Mouse (Mus musculus) macrophage (primary cell): Measurements from ENCODE around the gene Gm5447. TPM values are rescaled to one million over a fixed set of nuclear protein-coding genes. Genes with fewer than 3 reads are reported as not detected.

Source experiments
- H3K27ac ChIP-seq: fragments of 350-480 bp; formaldehyde crosslinking; 2 replicates; pipeline ENCODE4 v1.9.0; 2021
- H3K36me3 ChIP-seq: fragments of 350-480 bp; formaldehyde crosslinking; 2 replicates; pipeline ENCODE4 v1.9.0; 2021; ENCODE audit errors: inconsistent target
- H3K4me3 ChIP-seq: fragments of 350-480 bp; formaldehyde crosslinking; 2 replicates; pipeline ENCODE4 v1.9.0; 2021; ENCODE audit errors: inconsistent target
- H3K79me2 ChIP-seq: fragments of 350-480 bp; formaldehyde crosslinking; 2 replicates; pipeline ENCODE4 v1.9.0; 2021; ENCODE audit errors: inconsistent target
- WGBS: methylation state at CpG from one replicate; pipeline ENCODE4 v1.1.7; 2026; ENCODE audit warnings: inconsistent platforms; ENCODE audit not compliant: missing documents; 5-methylcytosine and 5-hydroxymethylcytosine counted together
- polyA plus RNA-seq: library from polyadenylated mRNA; stranded (reverse); fragments of 250-400 nt; gene quantifications from 3 replicates; pipeline ENCODE4 v1.2.4, GENCODE M21; 2018; ENCODE audit warnings: inconsistent platforms

The Gm5447 gene
- polyA plus RNA-seq, 1 experiment from 2014 or later = not detected

- Histone ChIP-seq H3K79me2 (no peaks in the 10 kb centered on the region), H3K36me3 (no peaks in the 10 kb centered on the region), H3K27ac (no peak overlapping the region), H3K4me3 (no peak overlapping the region)
- 89% methylated on average over 8 of the region's 8 CpGs for WGBS
These were observed 23.7 kb downstream of the Gm5447 start for GRCm38 (mm10) chr13:30997526-30998253.

GRCm38 (mm10) chr13:30999799-31000198, 25.8 kb downstream of the Gm5447 start:
- 90% methylated on average over 5 of the region's 6 CpGs for WGBS
- H3K4me3 ChIP-seq = no peak overlapping the region
- H3K27ac ChIP-seq = no peak overlapping the region
- H3K36me3 ChIP-seq = no peaks in the 10 kb centered on the region
- H3K79me2 ChIP-seq = no peaks in the 10 kb centered on the region

- no peaks in the 10 kb centered on the region for H3K79me2 ChIP-seq
- H3K27ac ChIP-seq = no peak overlapping the region
- H3K4me3 ChIP-seq = no peak overlapping the region
- WGBS = 45% methylated on average over 12 of the region's 12 CpGs
- no peaks in the 10 kb centered on the region for H3K36me3 ChIP-seq
These were observed 30.5 kb downstream of the Gm5447 start for GRCm38 (mm10) chr13:31004458-31004857.

- H3K27ac ChIP-seq = no peak overlapping the region
- H3K79me2 ChIP-seq = no peaks in the 10 kb centered on the region
- 58% methylated on average over 4 of the region's 4 CpGs for WGBS
- H3K4me3 ChIP-seq = no peak overlapping the region
- no peaks in the 10 kb centered on the region for H3K36me3 ChIP-seq
These were observed 31.0 kb downstream of the Gm5447 start for GRCm38 (mm10) chr13:31004995-31005394.

- H3K27ac ChIP-seq = no peak overlapping the region
These were observed 43.5 kb downstream of the Gm5447 start for GRCm38 (mm10) chr13:31017545-31017944.

GRCm38 (mm10) chr13:31021514-31021913, 47.5 kb downstream of the Gm5447 start:
- Histone ChIP-seq H3K79me2 (no peaks in the 10 kb centered on the region), H3K36me3 (no peaks in the 10 kb centered on the region), H3K27ac (no peak overlapping the region), H3K4me3 (no peak overlapping the region)
- WGBS = 83% methylated on average over 4 of the region's 4 CpGs

More at GRCm38 (mm10) chr13:31017545-31017944, 43.5 kb downstream of the Gm5447 start:
- no peaks in the 10 kb centered on the region for H3K36me3 ChIP-seq
- no peaks in the 10 kb centered on the region for H3K79me2 ChIP-seq
- WGBS = 22% methylated on average over 3 of the region's 3 CpGs
- H3K4me3 ChIP-seq = no peak overlapping the region

- H3K79me2 ChIP-seq = no peaks in the 10 kb centered on the region
- WGBS = 89% methylated on average over 6 of the region's 6 CpGs
- H3K4me3 ChIP-seq = no peak overlapping the region
- no peak overlapping the region for H3K27ac ChIP-seq
- H3K36me3 ChIP-seq = no peaks in the 10 kb centered on the region
These were observed 47.9 kb downstream of the Gm5447 start for GRCm38 (mm10) chr13:31021927-31022326.

- Histone ChIP-seq H3K36me3 (no peaks in the 10 kb centered on the region), H3K27ac (no peak overlapping the region), H3K4me3 (no peak overlapping the region), H3K79me2 (no peaks in the 10 kb centered on the region)
- WGBS = 97% methylated on average over 3 of the region's 3 CpGs
These were observed 49.7 kb downstream of the Gm5447 start for GRCm38 (mm10) chr13:31023664-31024063.

Other genes starting within 250 kb of the Gm5447 start
- 0.88 to 1.5 TPM (median 1.2 TPM) in 3 replicates for gene Irf4, start 225.0 kb upstream of the Gm5447 start, polyA plus RNA-seq
- gene Hus1b, start 26.4 kb upstream of the Gm5447 start, polyA plus RNA-seq = not detected in 3 replicates
- gene Exoc2, start 111 bp upstream of the Gm5447 start, polyA plus RNA-seq = 26.3 to 39.0 TPM (median 30.4 TPM) in 3 replicates